Mouse (Mus musculus) neural tube, embryonic 15.5 days (tissue): ENCODE measurements at regions not wholly inside any gene's neighbourhood (a gene's known extent, or its start where the extent isn't known, plus 50 kb on each side); places are given as distances from the start of the nearest gene placed in this dataset.

Experiments
- ATAC-seq: fragments of 200-750 bp; cut with Nextera tagmentation; 2 replicates; pipeline ENCODE4 v1.8.0; 2017; ENCODE audit warnings: mild to moderate bottlenecking, moderate TSS enrichment, moderate library complexity; ENCODE audit not compliant: low FRiP score
- H3K27ac ChIP-seq: fragments of 300-500 bp; sonication (generic); replicated peaks from 2 replicates; pipeline ENCODE4 v1.5.1; 2015; ENCODE audit warnings: mild to moderate bottlenecking, inconsistent platforms
- H3K27me3 ChIP-seq: fragments of 300-500 bp; sonication (generic); replicated peaks from 2 replicates; pipeline ENCODE4 v1.6.1; 2015; ENCODE audit warnings: inconsistent platforms
- H3K36me3 ChIP-seq: fragments of 300-500 bp; sonication (generic); 2 replicates; pipeline ENCODE4 v1.6.1; 2015; ENCODE audit warnings: inconsistent platforms
- H3K4me1 ChIP-seq: fragments of 300-500 bp; sonication (generic); 2 replicates; pipeline ENCODE4 v1.6.1; 2015; ENCODE audit warnings: inconsistent platforms
- H3K4me2 ChIP-seq: fragments of 300-500 bp; sonication (generic); 2 replicates; pipeline ENCODE4 v1.6.1; 2015; ENCODE audit warnings: inconsistent platforms, mild to moderate bottlenecking, moderate library complexity
- H3K4me3 ChIP-seq: fragments of 300-500 bp; sonication (generic); replicated peaks from 2 replicates; pipeline ENCODE4 v1.5.1; 2015; ENCODE audit warnings: mild to moderate bottlenecking, inconsistent platforms
- H3K9ac ChIP-seq: fragments of 300-500 bp; sonication (generic); replicated peaks from 2 replicates; pipeline ENCODE4 v1.6.1; 2015; ENCODE audit warnings: mild to moderate bottlenecking, inconsistent platforms
- H3K9me3 ChIP-seq: fragments of 300-500 bp; sonication (generic); replicated peaks from 2 replicates; pipeline ENCODE4 v1.6.1; 2016; ENCODE audit warnings: inconsistent platforms
- WGBS: fragments of 180-500 bp; shearing (Covaris S2); methylation state at CpG from one replicate; pipeline ENCODE4 v1.1.7; 2015; ENCODE audit warnings: mixed read lengths; 5-methylcytosine and 5-hydroxymethylcytosine counted together

- no peaks in the 10 kb centered on the region for H3K36me3 ChIP-seq
- no peak overlapping the region for H3K27ac ChIP-seq
- WGBS, result 59% methylated on average over 7 of the region's 7 CpGs
- H3K27me3 ChIP-seq, result no peaks in the 10 kb centered on the region
- H3K4me2 ChIP-seq, result no peak overlapping the region
- H3K9me3 ChIP-seq, result no peaks in the 10 kb centered on the region
- H3K9ac ChIP-seq, result no peak overlapping the region
- H3K4me1 ChIP-seq, result peaks cover 41% of the 10 kb centered on the region
- no peak for ATAC-seq
- no peak overlapping the region for H3K4me3 ChIP-seq
These were observed 463.8 kb upstream of the Zmiz1 start for GRCm38 (mm10) chr14:24995226-24995625.

- 29% methylated on average over 14 of the region's 14 CpGs for WGBS
- no peak overlapping the region for H3K4me3 ChIP-seq
- H3K27me3 ChIP-seq, result no peaks in the 10 kb centered on the region
- no peak overlapping the region for H3K9ac ChIP-seq
- no peak for ATAC-seq
- H3K27ac ChIP-seq, result peak overlapping the region; percentile 18; the same call in 1 of the 2 replicates
- H3K4me1 ChIP-seq, result peaks cover 38% of the 10 kb centered on the region
- H3K36me3 ChIP-seq, result no peaks in the 10 kb centered on the region
- H3K4me2 ChIP-seq, result no peak overlapping the region
- no peaks in the 10 kb centered on the region for H3K9me3 ChIP-seq
These were observed 461.0 kb upstream of the Zmiz1 start for GRCm38 (mm10) chr14:24997786-24998509.

- peaks cover 28% of the 10 kb centered on the region for H3K4me1 ChIP-seq
- H3K27ac ChIP-seq, result no peak overlapping the region
- no peaks in the 10 kb centered on the region for H3K36me3 ChIP-seq
- H3K4me2 ChIP-seq, result no peak overlapping the region
- no peak overlapping the region for H3K9ac ChIP-seq
- no peaks in the 10 kb centered on the region for H3K9me3 ChIP-seq
- H3K4me3 ChIP-seq, result no peak overlapping the region
- 72% methylated on average over 3 of the region's 3 CpGs for WGBS
- ATAC-seq, result no peak
- no peaks in the 10 kb centered on the region for H3K27me3 ChIP-seq
These were observed 459.9 kb upstream of the Zmiz1 start for GRCm38 (mm10) chr14:24999008-24999572.

GRCm38 (mm10) chr14:25005241-25005946 is 453.6 kb upstream of the Zmiz1 start:
- Histone ChIP-seq H3K4me3 (no peak overlapping the region), H3K9ac (no peak overlapping the region), H3K36me3 (no peaks in the 10 kb centered on the region), H3K4me2 (no peak overlapping the region), H3K27me3 (no peaks in the 10 kb centered on the region), H3K4me1 (no peaks in the 10 kb centered on the region), H3K27ac (no peak overlapping the region), H3K9me3 (no peaks in the 10 kb centered on the region; the same call in 1 of the 2 replicates)
- WGBS, result 80% methylated on average over 11 of the region's 11 CpGs
- ATAC-seq, result no peak

- Histone ChIP-seq H3K27me3 (no peaks in the 10 kb centered on the region), H3K36me3 (no peaks in the 10 kb centered on the region), H3K9ac (no peak overlapping the region), H3K4me1 (peaks cover 23% of the 10 kb centered on the region), H3K9me3 (no peaks in the 10 kb centered on the region; the same call in 1 of the 2 replicates), H3K4me3 (no peak overlapping the region), H3K4me2 (no peak overlapping the region), H3K27ac (no peak overlapping the region)
- WGBS, result 69% methylated on average over 3 of the region's 3 CpGs
- no peak for ATAC-seq
These were observed 447.1 kb upstream of the Zmiz1 start for GRCm38 (mm10) chr14:25011926-25012325.

GRCm38 (mm10) chr14:25015288-25016238 is 443.4 kb upstream of the Zmiz1 start:
- Histone ChIP-seq H3K27me3 (no peaks in the 10 kb centered on the region), H3K9me3 (no peaks in the 10 kb centered on the region), H3K4me1 (peaks cover 23% of the 10 kb centered on the region), H3K9ac (peak overlapping the region; percentile 26; the same call in 1 of the 2 replicates), H3K27ac (peak overlapping the region; percentile 89), H3K4me2 (peak overlapping the region; percentile 44), H3K4me3 (no peak overlapping the region), H3K36me3 (no peaks in the 10 kb centered on the region)
- peak; percentile 81 for ATAC-seq
- 3% methylated on average over 7 of the region's 8 CpGs for WGBS

- no peaks in the 10 kb centered on the region for H3K9me3 ChIP-seq
- no peak overlapping the region for H3K4me3 ChIP-seq
- H3K4me2 ChIP-seq, result no peak overlapping the region
- no peak overlapping the region for H3K9ac ChIP-seq
- 77% methylated on average over 5 of the region's 5 CpGs for WGBS
- H3K27me3 ChIP-seq, result no peaks in the 10 kb centered on the region
- no peaks in the 10 kb centered on the region for H3K36me3 ChIP-seq
- H3K27ac ChIP-seq, result no peak overlapping the region
- H3K4me1 ChIP-seq, result peaks cover 27% of the 10 kb centered on the region
- ATAC-seq, result no peak
These were observed 441.1 kb upstream of the Zmiz1 start for GRCm38 (mm10) chr14:25017860-25018259.

- Histone ChIP-seq H3K36me3 (no peaks in the 10 kb centered on the region), H3K4me2 (no peak overlapping the region), H3K4me1 (peaks cover 27% of the 10 kb centered on the region), H3K9me3 (no peaks in the 10 kb centered on the region), H3K27me3 (no peaks in the 10 kb centered on the region), H3K4me3 (no peak overlapping the region), H3K27ac (peak overlapping the region; percentile 14; the same call in 1 of the 2 replicates), H3K9ac (no peak overlapping the region)
- 74% methylated on average over 4 of the region's 4 CpGs for WGBS
- no peak for ATAC-seq
These were observed 439.6 kb upstream of the Zmiz1 start for GRCm38 (mm10) chr14:25019306-25019905.

- no peak for ATAC-seq
- no peak overlapping the region for H3K27ac ChIP-seq
- no peak overlapping the region for H3K4me3 ChIP-seq
- no peaks in the 10 kb centered on the region for H3K9me3 ChIP-seq
- no peak overlapping the region for H3K9ac ChIP-seq
- H3K4me2 ChIP-seq, result no peak overlapping the region
- 87% methylated on average over 15 of the region's 15 CpGs for WGBS
- H3K27me3 ChIP-seq, result no peaks in the 10 kb centered on the region
- H3K4me1 ChIP-seq, result 0 out of 2 replicates have a peak, but pooled peaks cover 4% of the 10 kb centered on the region
- no peaks in the 10 kb centered on the region for H3K36me3 ChIP-seq
These were observed 436.3 kb upstream of the Zmiz1 start for GRCm38 (mm10) chr14:25022523-25023269.

- ATAC-seq, result no peak
- Histone ChIP-seq H3K4me1 (0 out of 2 replicates have a peak, but pooled peaks cover 4% of the 10 kb centered on the region), H3K27ac (no peak overlapping the region), H3K4me2 (no peak overlapping the region), H3K9me3 (no peaks in the 10 kb centered on the region), H3K36me3 (no peaks in the 10 kb centered on the region), H3K9ac (no peak overlapping the region), H3K27me3 (no peaks in the 10 kb centered on the region), H3K4me3 (no peak overlapping the region)
- 70% methylated on average over 6 of the region's 6 CpGs for WGBS
These were observed 435.6 kb upstream of the Zmiz1 start for GRCm38 (mm10) chr14:25023270-25023800.
